Mouse (Mus musculus): Measurements from ENCODE around the gene Fam171a1. TPM values are rescaled to one million over a fixed set of nuclear protein-coding genes. Genes with fewer than 3 reads are reported as not detected.
"Not testable (repeated sequence)": the region's sequence is repeated elsewhere in the genome, so short reads cannot be mapped to it uniquely, and the experiment has no call there.

Fam171a1 gene
- polyA plus RNA-seq, 1 experiment from 2014 or later = 32.8 TPM

DNA sequence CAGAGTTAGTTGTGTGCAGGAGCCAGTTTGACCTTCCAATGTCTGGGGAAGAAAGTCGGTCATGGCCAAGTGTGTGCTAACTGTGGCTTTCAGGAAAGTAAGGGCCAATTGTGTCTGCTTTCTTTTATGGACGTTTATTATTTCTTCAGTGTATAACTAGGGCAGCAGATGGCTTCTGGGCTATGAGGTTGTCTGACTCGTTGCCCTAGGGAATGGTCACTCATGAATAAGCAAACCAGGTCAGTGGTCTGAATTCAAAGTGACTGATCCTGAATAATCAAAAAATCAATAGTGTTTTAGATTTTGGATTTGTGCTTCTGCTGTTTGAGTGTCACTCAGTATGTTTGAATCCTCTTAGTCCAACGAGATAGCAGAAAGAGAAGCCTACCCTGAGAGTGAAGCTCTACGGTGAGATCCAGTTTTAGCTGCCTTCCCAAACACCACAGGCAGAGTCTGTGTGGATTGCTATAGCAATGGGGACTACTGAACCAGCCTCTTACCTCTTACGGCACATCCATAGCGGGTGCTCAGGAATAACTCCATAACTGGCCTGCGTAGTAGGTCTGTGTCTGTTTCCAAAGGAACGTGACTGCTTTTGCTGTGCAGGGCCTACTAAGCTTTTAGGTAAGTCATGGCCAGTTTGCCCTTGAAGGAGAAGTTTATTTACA, 93.1 kb downstream of the Fam171a1 start:
- Histone ChIP-seq H3K27ac (ENCODE audit: poor library complexity, severe bottlenecking) (no peak overlapping the region), H3K9ac (no peak overlapping the region), H3K27me3 (replicated peaks) (no peaks in the 10 kb centered on the region), H3K9me3 (replicated peaks) (no peaks in the 10 kb centered on the region), H3K36me3 (peaks cover 33% of the 10 kb centered on the region), H3K4me1 (replicated peaks) (peaks cover 26% of the 10 kb centered on the region), H3K4me2 (no peak overlapping the region), H3K4me3 (no peak overlapping the region)
- WGBS = 85% methylated on average over 9 of the region's 9 CpGs
- no peak for ATAC-seq (ENCODE audit: insufficient number of reproducible peaks, low FRiP score)

DNA sequence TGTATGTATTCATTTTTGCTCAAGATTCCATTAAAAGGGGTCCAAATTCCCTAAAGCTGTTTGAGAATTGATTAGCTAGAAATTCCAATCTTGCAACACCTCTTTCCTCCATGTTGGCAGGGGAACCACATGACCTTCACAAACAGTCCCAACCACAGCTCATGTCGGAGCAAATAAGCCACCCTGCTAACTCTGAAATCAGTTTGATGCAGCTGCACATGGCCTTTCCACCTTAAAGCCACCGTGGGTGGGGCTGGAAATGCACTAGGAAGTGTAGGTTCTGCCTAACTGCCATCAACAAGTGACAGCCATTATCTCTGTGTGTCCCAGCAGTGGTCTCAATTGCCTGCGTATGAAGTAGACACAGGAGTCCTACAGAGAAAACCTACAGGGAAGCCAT, 101.5 kb downstream of the Fam171a1 start:
- no peak for ATAC-seq (ENCODE audit: insufficient number of reproducible peaks, low FRiP score)
- Histone ChIP-seq H3K27me3 (replicated peaks) (no peaks in the 10 kb centered on the region), H3K27ac (ENCODE audit: poor library complexity, severe bottlenecking) (no peak overlapping the region), H3K9me3 (replicated peaks) (no peaks in the 10 kb centered on the region), H3K4me2 (no peak overlapping the region), H3K9ac (no peak overlapping the region), H3K4me3 (no peak overlapping the region), H3K4me1 (replicated peaks) (0 out of 2 replicates have a peak, but pooled peaks cover 3% of the 10 kb centered on the region), H3K36me3 (peaks cover 10% of the 10 kb centered on the region)
- 48% methylated on average over 3 of the region's 3 CpGs for whole genome bisulfite sequencing

- H3K27ac ChIP-seq (ENCODE audit: poor library complexity, severe bottlenecking) = no peak overlapping the region
- no peak overlapping the region for H3K9ac ChIP-seq
- H3K27me3 ChIP-seq (replicated peaks) = no peaks in the 10 kb centered on the region
- peaks cover 15% of the 10 kb centered on the region for H3K36me3 ChIP-seq
- WGBS = 82% methylated on average over 10 of the region's 10 CpGs
- H3K4me2 ChIP-seq = no peak overlapping the region
- 0 out of 2 replicates have a peak, but pooled peaks cover 3% of the 10 kb centered on the region for H3K4me1 ChIP-seq (replicated peaks)
- H3K9me3 ChIP-seq (replicated peaks) = no peaks in the 10 kb centered on the region
- no peak overlapping the region for H3K4me3 ChIP-seq
- ATAC-seq (ENCODE audit: insufficient number of reproducible peaks, low FRiP score) = no peak
Measured at GRCm38 (mm10) chr2:3216617-3217016, 102.6 kb downstream of the Fam171a1 start.

- H3K9ac ChIP-seq; ATAC-seq (ENCODE audit: insufficient number of reproducible peaks, low FRiP score); H3K9me3 ChIP-seq (replicated peaks); H3K4me2 ChIP-seq; H3K4me1 ChIP-seq (replicated peaks); H3K27me3 ChIP-seq (replicated peaks); H3K27ac ChIP-seq (ENCODE audit: poor library complexity, severe bottlenecking); H3K4me3 ChIP-seq: not testable (repeated sequence)
- WGBS = 91% methylated on average over 3 of the region's 3 CpGs
- H3K36me3 ChIP-seq = peaks cover 16% of the 10 kb centered on the region
Measured at GRCm38 (mm10) chr2:3217577-3217976, 103.6 kb downstream of the Fam171a1 start.

- no peak for ATAC-seq (ENCODE audit: insufficient number of reproducible peaks, low FRiP score)
- no peak overlapping the region for H3K27ac ChIP-seq (ENCODE audit: poor library complexity, severe bottlenecking)
- H3K36me3 ChIP-seq = peaks cover 16% of the 10 kb centered on the region
- no peak overlapping the region for H3K9ac ChIP-seq
- no peak overlapping the region for H3K4me2 ChIP-seq
- H3K4me3 ChIP-seq = no peak overlapping the region
- H3K4me1 ChIP-seq (replicated peaks) = 0 out of 2 replicates have a peak, but pooled peaks cover 3% of the 10 kb centered on the region
- H3K9me3 ChIP-seq (replicated peaks) = no peaks in the 10 kb centered on the region
- no peaks in the 10 kb centered on the region for H3K27me3 ChIP-seq (replicated peaks)
- WGBS = 61% methylated on average over 6 of the region's 6 CpGs
Measured at GRCm38 (mm10) chr2:3218225-3218624, 104.2 kb downstream of the Fam171a1 start.

GRCm38 (mm10) chr2:3228475-3228874, 114.5 kb downstream of the Fam171a1 start:
- WGBS = 63% methylated on average over 4 of the region's 4 CpGs
- no peak overlapping the region for H3K9ac ChIP-seq
- no peak overlapping the region for H3K4me2 ChIP-seq
- H3K4me3 ChIP-seq = no peak overlapping the region
- no peak for ATAC-seq (ENCODE audit: insufficient number of reproducible peaks, low FRiP score)
- H3K4me1 ChIP-seq (replicated peaks) = no peaks in the 10 kb centered on the region
- H3K9me3 ChIP-seq (replicated peaks) = no peaks in the 10 kb centered on the region
- H3K27me3 ChIP-seq (replicated peaks) = no peaks in the 10 kb centered on the region
- H3K27ac ChIP-seq (ENCODE audit: poor library complexity, severe bottlenecking) = no peak overlapping the region
- peaks cover 29% of the 10 kb centered on the region for H3K36me3 ChIP-seq

GRCm38 (mm10) chr2:3229060-3229459, 115.0 kb downstream of the Fam171a1 start:
- 19% methylated on average over 2 of the region's 2 CpGs for WGBS
- Histone ChIP-seq H3K4me2 (no peak overlapping the region), H3K36me3 (peaks cover 26% of the 10 kb centered on the region), H3K27ac (ENCODE audit: poor library complexity, severe bottlenecking) (no peak overlapping the region), H3K9ac (no peak overlapping the region), H3K4me3 (no peak overlapping the region), H3K9me3 (replicated peaks) (no peaks in the 10 kb centered on the region), H3K4me1 (replicated peaks) (no peaks in the 10 kb centered on the region), H3K27me3 (replicated peaks) (no peaks in the 10 kb centered on the region)
- no peak for ATAC-seq (ENCODE audit: insufficient number of reproducible peaks, low FRiP score)

DNA sequence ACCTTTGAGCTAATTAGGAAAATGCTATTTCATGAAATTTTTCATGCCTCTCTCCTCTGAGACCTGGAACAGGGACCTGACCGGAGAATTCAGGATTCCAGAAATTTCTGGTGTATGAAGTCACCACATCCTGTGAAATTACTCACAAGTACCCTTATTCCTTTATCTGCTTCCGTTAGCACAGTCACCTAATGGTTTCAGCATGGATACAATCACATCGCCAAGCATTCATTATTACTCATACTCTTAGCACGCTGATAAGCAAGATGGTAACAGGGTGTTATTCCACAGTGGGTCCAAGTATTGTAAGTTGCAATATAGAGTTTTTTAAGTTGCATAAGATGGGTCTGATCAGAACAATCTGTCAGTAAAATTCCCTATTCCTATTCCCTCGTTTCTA, 125.2 kb downstream of the Fam171a1 start:
- no peaks in the 10 kb centered on the region for H3K36me3 ChIP-seq
- no peak overlapping the region for H3K27ac ChIP-seq (ENCODE audit: poor library complexity, severe bottlenecking)
- 41% methylated on average over 5 of the region's 5 CpGs for WGBS
- H3K27me3 ChIP-seq (replicated peaks) = no peaks in the 10 kb centered on the region
- no peak overlapping the region for H3K4me2 ChIP-seq
- no peak overlapping the region for H3K9ac ChIP-seq
- no peak for ATAC-seq (ENCODE audit: insufficient number of reproducible peaks, low FRiP score)
- no peaks in the 10 kb centered on the region for H3K9me3 ChIP-seq (replicated peaks)
- no peak overlapping the region for H3K4me3 ChIP-seq
- H3K4me1 ChIP-seq (replicated peaks) = peaks cover 7% of the 10 kb centered on the region

DNA sequence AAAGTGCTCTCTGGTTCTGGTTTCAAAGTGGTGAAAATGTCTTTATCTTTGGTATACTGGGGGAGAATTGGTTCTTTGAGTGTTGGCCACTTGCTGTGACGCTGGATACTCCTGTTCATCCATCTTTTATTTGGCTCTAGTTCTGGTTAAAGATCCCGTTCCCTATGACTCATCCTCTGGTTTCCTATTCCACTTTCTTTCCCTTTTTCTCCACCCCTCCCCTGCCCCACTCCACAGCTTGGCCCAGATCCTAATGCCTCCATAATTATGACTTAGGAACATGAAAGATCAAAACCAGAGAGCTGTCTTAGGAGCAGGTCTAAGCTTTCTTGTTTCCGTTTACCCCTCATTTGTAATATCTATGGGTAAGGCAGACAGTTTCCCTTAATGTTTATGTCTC, 130.2 kb downstream of the Fam171a1 start:
- ATAC-seq (ENCODE audit: insufficient number of reproducible peaks, low FRiP score) = no peak
- no peak overlapping the region for H3K9ac ChIP-seq
- H3K4me1 ChIP-seq (replicated peaks) = peaks cover 6% of the 10 kb centered on the region
- no peaks in the 10 kb centered on the region for H3K36me3 ChIP-seq
- H3K27me3 ChIP-seq (replicated peaks) = no peaks in the 10 kb centered on the region
- no peak overlapping the region for H3K4me2 ChIP-seq
- no peaks in the 10 kb centered on the region for H3K9me3 ChIP-seq (replicated peaks)
- WGBS = 67% methylated on average over 3 of the region's 3 CpGs
- no peak overlapping the region for H3K4me3 ChIP-seq
- H3K27ac ChIP-seq (ENCODE audit: poor library complexity, severe bottlenecking) = no peak overlapping the region

GRCm38 (mm10) chr2:3251309-3251708, 137.3 kb downstream of the Fam171a1 start:
- H3K27ac ChIP-seq (ENCODE audit: poor library complexity, severe bottlenecking) = no peak overlapping the region
- H3K27me3 ChIP-seq (replicated peaks) = no peaks in the 10 kb centered on the region
- peaks cover 3% of the 10 kb centered on the region; the same call in 1 of the 2 replicates for H3K9me3 ChIP-seq (replicated peaks)
- ATAC-seq (ENCODE audit: insufficient number of reproducible peaks, low FRiP score) = no peak
- H3K4me2 ChIP-seq = no peak overlapping the region
- no peak overlapping the region for H3K9ac ChIP-seq
- no peaks in the 10 kb centered on the region for H3K36me3 ChIP-seq
- WGBS = 74% methylated on average over 2 of the region's 2 CpGs
- H3K4me1 ChIP-seq (replicated peaks) = no peaks in the 10 kb centered on the region
- no peak overlapping the region for H3K4me3 ChIP-seq

GRCm38 (mm10) chr2:3266466-3266865, 152.4 kb downstream of the Fam171a1 start:
- no peak overlapping the region for H3K9ac ChIP-seq
- 62% methylated on average over 3 of the region's 3 CpGs for WGBS
- H3K27me3 ChIP-seq (replicated peaks) = no peaks in the 10 kb centered on the region
- peaks cover 11% of the 10 kb centered on the region for H3K4me1 ChIP-seq (replicated peaks)
- ATAC-seq (ENCODE audit: insufficient number of reproducible peaks, low FRiP score) = no peak
- H3K4me2 ChIP-seq = no peak overlapping the region
- no peaks in the 10 kb centered on the region for H3K36me3 ChIP-seq
- H3K27ac ChIP-seq (ENCODE audit: poor library complexity, severe bottlenecking) = no peak overlapping the region
- H3K9me3 ChIP-seq (replicated peaks) = no peaks in the 10 kb centered on the region
- no peak overlapping the region for H3K4me3 ChIP-seq

DNA sequence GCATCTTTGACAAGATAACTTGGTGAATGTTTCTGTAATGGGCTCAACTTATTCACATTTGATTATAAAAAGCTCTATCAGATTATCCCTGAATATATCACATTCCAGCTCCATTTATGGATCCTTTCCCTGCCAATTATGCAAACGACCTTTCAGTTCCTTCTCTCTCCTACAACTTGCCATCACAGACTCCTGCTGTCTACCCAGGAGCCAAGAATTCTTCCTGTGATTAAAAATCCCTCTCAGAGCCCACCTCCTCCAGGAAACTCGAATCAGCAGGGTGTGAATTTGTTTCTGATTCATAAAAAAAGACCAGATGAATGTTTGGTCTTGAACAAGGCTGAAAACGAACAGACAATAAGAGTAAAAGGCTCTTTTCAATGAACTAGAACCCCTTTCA, 153.9 kb downstream of the Fam171a1 start:
- no peaks in the 10 kb centered on the region for H3K27me3 ChIP-seq (replicated peaks)
- no peak for ATAC-seq (ENCODE audit: insufficient number of reproducible peaks, low FRiP score)
- no peak overlapping the region for H3K9ac ChIP-seq
- H3K27ac ChIP-seq (ENCODE audit: poor library complexity, severe bottlenecking) = no peak overlapping the region
- WGBS = 34% methylated on average over 3 of the region's 3 CpGs
- H3K9me3 ChIP-seq (replicated peaks) = no peaks in the 10 kb centered on the region
- H3K36me3 ChIP-seq = no peaks in the 10 kb centered on the region
- peaks cover 15% of the 10 kb centered on the region for H3K4me1 ChIP-seq (replicated peaks)
- H3K4me2 ChIP-seq = no peak overlapping the region
- H3K4me3 ChIP-seq = no peak overlapping the region

Data from heart, embryonic 12.5 days (tissue).